Mouse (Mus musculus) liver, embryonic 13.5 days (tissue): ENCODE data around the gene Zfp27. TPM values are rescaled to one million over a fixed set of nuclear protein-coding genes. Genes with fewer than 3 reads are reported as not detected.

Source experiments
- microRNA-seq: library from miRNA; unstranded; fragments of <30 nt; microRNA quantifications from one replicate; pipeline ENCODE4, GENCODE M21; 2016
- polyA plus RNA-seq: library from polyadenylated mRNA; unstranded; fragments of >200 nt; fragmentation: Nextera tagmentation; extraction: Ambion mirVana; gene quantifications from 2 replicates; pipeline ENCODE4 v1.2.1, GENCODE M21; 2015

Gene Zfp27
- polyA plus RNA-seq, 1 experiment from 2014 or later, result 1.9 TPM

Small RNAs within 50 kb of the gene (microRNA-seq; reads per million reads assigned to microRNA genes)
- not detected for gene Mir7668

Other genes with a start within 250 kb of the Zfp27 start
- not detected in 2 replicates for gene Catsperg2, start 179.5 kb downstream of the Zfp27 start, polyA plus RNA-seq
- 3.5 and 4.9 TPM in 2 replicates for gene Zfp84, start 138.0 kb downstream of the Zfp27 start, polyA plus RNA-seq
- 0.54 and 0.68 TPM in 2 replicates for gene Zfp30, start 122.6 kb downstream of the Zfp27 start, polyA plus RNA-seq
- gene Zfp790, start 90.5 kb downstream of the Zfp27 start, polyA plus RNA-seq, result 3.5 and 5.0 TPM in 2 replicates
- gene Zfp940, start 52.9 kb downstream of the Zfp27 start, polyA plus RNA-seq, result 1.1 and 1.5 TPM in 2 replicates
- gene Zfp420, start 46.6 kb downstream of the Zfp27 start, polyA plus RNA-seq, result 1.3 and 1.4 TPM in 2 replicates
- gene Zfp383, start 1.7 kb upstream of the Zfp27 start, polyA plus RNA-seq, result 0.58 TPM in 2 replicates
- 2.0 and 2.6 TPM in 2 replicates for gene Zfp74, start 47.5 kb upstream of the Zfp27 start, polyA plus RNA-seq
- gene Zfp568, start 77.4 kb upstream of the Zfp27 start, polyA plus RNA-seq, result 8.5 and 10.9 TPM in 2 replicates
- gene Zfp14, start 144.8 kb upstream of the Zfp27 start, polyA plus RNA-seq, result 0.29 and 0.41 TPM in 2 replicates
- 1.7 and 2.1 TPM in 2 replicates for gene Zfp82, start 166.3 kb upstream of the Zfp27 start, polyA plus RNA-seq
- gene Gm26920, start 183.8 kb upstream of the Zfp27 start, polyA plus RNA-seq, result 0.44 TPM in 1 of 2 replicates, not detected in the other
- gene Zfp566, start 184.0 kb upstream of the Zfp27 start, polyA plus RNA-seq, result 2.0 and 2.5 TPM in 2 replicates
- 12.7 and 18.3 TPM in 2 replicates for gene Zfp260, start 188.2 kb upstream of the Zfp27 start, polyA plus RNA-seq
- 1.6 and 2.1 TPM in 2 replicates for gene Zfp382, start 215.4 kb upstream of the Zfp27 start, polyA plus RNA-seq